Mouse (Mus musculus) forebrain, embryonic 13.5 days (tissue): ENCODE measurements around the gene Pde10a. TPM values are rescaled to one million over a fixed set of nuclear protein-coding genes. Genes with fewer than 3 reads are reported as not detected.

ENCODE experiments used
- ATAC-seq: fragments of 200-750 bp; cut with Nextera tagmentation; 2 replicates; pipeline ENCODE4 v1.8.0; 2017
- H3K27ac ChIP-seq: fragments of 300-500 bp; sonication (generic); 2 replicates; pipeline ENCODE4 v1.5.1; 2015; ENCODE audit warnings: inconsistent platforms, mild to moderate bottlenecking, moderate library complexity
- H3K27me3 ChIP-seq: fragments of 300-500 bp; sonication (generic); 2 replicates; pipeline ENCODE4 v1.6.1; 2015; ENCODE audit warnings: mild to moderate bottlenecking, inconsistent platforms
- H3K36me3 ChIP-seq: fragments of 300-500 bp; sonication (generic); 2 replicates; pipeline ENCODE4 v1.6.1; 2015; ENCODE audit warnings: mild to moderate bottlenecking, inconsistent platforms; ENCODE audit not compliant: poor library complexity, severe bottlenecking
- H3K4me1 ChIP-seq: fragments of 300-500 bp; sonication (generic); 2 replicates; pipeline ENCODE4 v1.6.1; 2015; ENCODE audit warnings: inconsistent platforms
- H3K4me2 ChIP-seq: fragments of 300-500 bp; sonication (generic); 2 replicates; pipeline ENCODE4 v1.6.1; 2015; ENCODE audit warnings: inconsistent platforms, mild to moderate bottlenecking, moderate library complexity
- H3K4me3 ChIP-seq: fragments of 300-500 bp; sonication (generic); 2 replicates; pipeline ENCODE4 v1.5.1; 2015; ENCODE audit warnings: mild to moderate bottlenecking, inconsistent platforms
- H3K9ac ChIP-seq: fragments of 300-500 bp; sonication (generic); 2 replicates; pipeline ENCODE4 v1.6.1; 2015; ENCODE audit warnings: mild to moderate bottlenecking, inconsistent platforms
- H3K9me3 ChIP-seq: fragments of 300-500 bp; sonication (generic); replicated peaks from 2 replicates; pipeline ENCODE4 v1.6.1; 2016; ENCODE audit warnings: inconsistent platforms
- WGBS: fragments of 180-500 bp; shearing (Covaris S2); methylation state at CpG from one replicate; pipeline ENCODE4 v1.1.7; 2015; 5-methylcytosine and 5-hydroxymethylcytosine counted together
- polyA plus RNA-seq: library from polyadenylated mRNA; unstranded; fragments of >200 nt; fragmentation: Nextera tagmentation; extraction: Ambion mirVana; gene quantifications from 2 replicates; pipeline ENCODE4 v1.2.1, GENCODE M21; 2015

Gene Pde10a
- polyA plus RNA-seq, 1 experiment from 2014 or later: 13.4 TPM

DNA sequence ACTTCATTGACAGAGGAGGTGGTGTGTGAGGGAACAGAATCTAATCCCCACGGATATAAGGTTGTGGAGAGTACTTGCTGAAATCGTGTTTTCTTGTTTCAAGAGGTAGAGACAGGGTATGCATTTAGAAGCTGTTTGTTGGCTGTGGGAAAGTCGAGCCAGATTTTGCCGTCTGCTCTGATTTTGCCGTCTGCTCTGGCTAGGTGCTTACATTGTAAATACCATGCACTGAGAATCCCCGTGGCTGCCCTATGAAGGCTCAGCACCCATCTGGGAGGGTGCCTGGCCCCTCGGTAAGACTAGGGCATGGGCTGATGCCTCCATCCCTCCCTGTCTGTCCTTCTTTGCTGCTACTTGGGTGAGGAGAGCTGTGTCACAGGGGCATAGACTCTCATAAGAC, 298.4 kb downstream of the Pde10a start:
- Histone ChIP-seq H3K4me1 (0 out of 2 replicates have a peak, but pooled peaks cover 6% of the 10 kb centered on the region), H3K9me3 (no peaks in the 10 kb centered on the region), H3K27ac (no peak overlapping the region), H3K4me3 (no peak overlapping the region), H3K27me3 (no peaks in the 10 kb centered on the region), H3K36me3 (0 out of 2 replicates have a peak, but pooled peaks cover 5% of the 10 kb centered on the region), H3K4me2 (no peak overlapping the region), H3K9ac (no peak overlapping the region)
- 83% methylated on average over 7 of the region's 7 CpGs for WGBS
- no peak for ATAC-seq

- no peak overlapping the region for H3K27ac ChIP-seq
- no peaks in the 10 kb centered on the region for H3K27me3 ChIP-seq
- WGBS: 78% methylated on average over 9 of the region's 9 CpGs
- 0 out of 2 replicates have a peak, but pooled peaks cover 10% of the 10 kb centered on the region for H3K4me1 ChIP-seq
- ATAC-seq: no peak
- no peak overlapping the region for H3K4me3 ChIP-seq
- no peak overlapping the region for H3K4me2 ChIP-seq
- H3K9me3 ChIP-seq: no peaks in the 10 kb centered on the region
- no peaks in the 10 kb centered on the region for H3K36me3 ChIP-seq
- H3K9ac ChIP-seq: no peak overlapping the region
These were observed 302.0 kb downstream of the Pde10a start for GRCm38 (mm10) chr17:8827204-8827603.

- no peaks in the 10 kb centered on the region for H3K9me3 ChIP-seq
- no peaks in the 10 kb centered on the region for H3K27me3 ChIP-seq
- 76% methylated on average over 5 of the region's 5 CpGs for WGBS
- ATAC-seq: no peak
- H3K9ac ChIP-seq: no peak overlapping the region
- H3K27ac ChIP-seq: no peak overlapping the region
- H3K36me3 ChIP-seq: no peaks in the 10 kb centered on the region
- no peak overlapping the region for H3K4me2 ChIP-seq
- H3K4me3 ChIP-seq: no peak overlapping the region
- H3K4me1 ChIP-seq: 0 out of 2 replicates have a peak, but pooled peaks cover 10% of the 10 kb centered on the region
These were observed 305.8 kb downstream of the Pde10a start for GRCm38 (mm10) chr17:8831001-8831400.

DNA sequence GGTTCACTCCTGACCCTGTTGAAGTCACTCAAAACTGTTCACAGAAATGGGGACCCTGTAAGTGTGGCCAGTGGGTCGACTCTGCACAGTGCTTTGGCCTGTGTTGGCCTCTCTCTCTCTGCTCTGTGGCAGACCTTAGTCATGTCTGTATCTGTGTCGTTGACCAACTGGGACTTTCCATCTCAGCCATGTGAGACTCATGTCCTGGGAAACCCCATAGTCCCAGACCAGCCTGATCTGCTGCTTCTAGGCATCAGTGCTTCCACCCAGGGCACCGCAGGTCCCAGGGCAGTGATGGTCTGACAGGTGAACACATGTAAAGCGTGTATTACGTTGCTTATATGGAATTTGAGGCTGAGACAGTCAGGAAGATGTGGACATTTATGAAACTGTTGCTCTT, 311.1 kb downstream of the Pde10a start:
- no peak overlapping the region for H3K27ac ChIP-seq
- H3K4me2 ChIP-seq: no peak overlapping the region
- no peaks in the 10 kb centered on the region for H3K9me3 ChIP-seq
- 93% methylated on average over 5 of the region's 5 CpGs for WGBS
- no peaks in the 10 kb centered on the region for H3K27me3 ChIP-seq
- H3K36me3 ChIP-seq: no peaks in the 10 kb centered on the region
- peaks cover 27% of the 10 kb centered on the region for H3K4me1 ChIP-seq
- no peak overlapping the region for H3K9ac ChIP-seq
- no peak for ATAC-seq
- no peak overlapping the region for H3K4me3 ChIP-seq

DNA sequence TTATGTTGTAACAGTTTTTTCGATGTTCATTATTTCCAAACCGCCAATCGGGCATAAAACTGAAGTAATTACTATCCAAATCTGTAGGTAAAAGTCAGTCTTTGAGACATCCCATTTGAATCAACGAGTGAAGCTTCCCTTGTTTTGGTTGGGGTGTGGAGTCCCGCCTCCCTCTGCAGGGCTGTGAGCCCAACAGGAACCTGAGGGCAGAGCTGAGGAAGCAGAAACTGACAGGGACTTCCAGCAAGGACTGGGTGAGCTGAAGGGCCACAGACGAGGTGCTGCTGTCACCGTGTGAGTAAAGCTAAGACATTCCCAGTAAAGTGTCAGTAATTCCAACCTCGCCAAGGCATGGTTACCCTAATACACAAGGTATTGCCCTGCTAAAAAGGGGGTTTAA, 313.1 kb downstream of the Pde10a start:
- H3K4me2 ChIP-seq: no peak overlapping the region
- no peak for ATAC-seq
- H3K9me3 ChIP-seq: no peaks in the 10 kb centered on the region
- H3K9ac ChIP-seq: no peak overlapping the region
- H3K27me3 ChIP-seq: no peaks in the 10 kb centered on the region
- H3K27ac ChIP-seq: no peak overlapping the region
- H3K4me3 ChIP-seq: no peak overlapping the region
- whole genome bisulfite sequencing: 47% methylated on average over 8 of the region's 8 CpGs
- H3K36me3 ChIP-seq: no peaks in the 10 kb centered on the region
- peaks cover 46% of the 10 kb centered on the region for H3K4me1 ChIP-seq

DNA sequence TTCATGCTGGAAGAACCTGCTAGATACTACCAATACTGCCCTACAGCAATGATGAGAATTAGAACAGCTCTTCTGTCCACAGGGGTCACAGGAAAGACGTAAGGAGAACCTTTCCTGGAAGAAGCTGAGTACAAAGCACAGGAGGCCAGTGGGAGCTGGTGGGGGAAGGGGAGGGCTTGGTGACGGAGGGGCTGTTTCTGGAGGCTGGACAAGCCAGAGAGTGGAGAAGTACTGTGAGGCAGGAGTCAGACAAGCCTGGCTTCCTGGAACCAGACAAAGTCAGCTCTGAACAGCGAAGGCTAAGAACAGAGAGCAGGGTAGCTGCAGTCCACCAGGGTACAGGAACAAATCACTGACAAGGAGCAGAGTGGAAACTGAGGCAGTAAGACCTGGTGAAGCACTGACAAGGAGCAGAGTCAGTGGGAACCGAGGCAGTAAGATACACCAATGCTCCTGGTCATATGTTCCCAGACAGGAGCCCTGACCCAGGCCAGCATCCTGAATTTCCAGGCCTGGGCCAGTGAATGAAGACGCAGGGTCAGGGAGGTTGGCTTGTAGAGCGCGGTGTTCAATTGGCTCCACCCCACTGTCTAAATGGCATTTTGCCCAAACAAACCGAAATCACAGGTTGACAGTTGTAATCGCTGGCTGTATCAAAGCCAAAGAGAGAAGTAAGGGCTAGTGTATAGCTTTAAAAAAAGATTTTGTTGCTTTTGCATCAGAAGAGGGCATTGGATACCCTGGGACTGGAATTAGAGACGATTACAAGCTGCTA, 314.3 kb downstream of the Pde10a start:
- no peak overlapping the region for H3K27ac ChIP-seq
- H3K4me2 ChIP-seq: no peak overlapping the region
- 72% methylated on average over 10 of the region's 10 CpGs for WGBS
- H3K9ac ChIP-seq: no peak overlapping the region
- H3K27me3 ChIP-seq: no peaks in the 10 kb centered on the region
- no peaks in the 10 kb centered on the region for H3K36me3 ChIP-seq
- H3K9me3 ChIP-seq: no peaks in the 10 kb centered on the region
- no peak for ATAC-seq
- peaks cover 46% of the 10 kb centered on the region for H3K4me1 ChIP-seq
- no peak overlapping the region for H3K4me3 ChIP-seq

DNA sequence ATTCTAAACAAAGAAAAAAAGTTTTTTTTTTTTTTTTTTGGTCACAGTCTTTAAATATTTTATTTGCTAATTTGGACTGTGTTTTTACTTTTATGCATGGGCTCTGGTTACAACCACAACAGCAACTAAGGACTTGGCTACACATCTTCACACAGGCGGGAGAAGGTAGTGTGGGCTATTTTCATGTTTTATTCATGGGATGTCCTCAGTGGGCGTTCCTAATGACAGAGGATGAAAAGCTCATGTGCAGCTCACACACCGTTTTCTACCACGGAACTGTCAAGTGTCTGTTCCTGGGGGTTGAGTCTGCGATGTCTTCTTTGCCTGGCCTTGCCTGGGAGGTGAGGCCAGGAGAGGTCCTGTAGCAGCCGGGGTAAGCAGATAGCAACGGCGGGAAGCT, 315.9 kb downstream of the Pde10a start:
- Histone ChIP-seq H3K36me3 (no peaks in the 10 kb centered on the region), H3K4me3 (no peak overlapping the region), H3K4me2 (no peak overlapping the region), H3K27me3 (no peaks in the 10 kb centered on the region), H3K4me1 (peaks cover 46% of the 10 kb centered on the region), H3K9me3 (no peaks in the 10 kb centered on the region), H3K27ac (no peak overlapping the region), H3K9ac (no peak overlapping the region)
- no peak for ATAC-seq
- 31% methylated on average over 8 of the region's 8 CpGs for WGBS

- Histone ChIP-seq H3K27me3 (no peaks in the 10 kb centered on the region), H3K4me2 (no peak overlapping the region), H3K9me3 (no peaks in the 10 kb centered on the region), H3K27ac (peak overlapping the region; percentile 59), H3K4me1 (peaks cover 47% of the 10 kb centered on the region), H3K4me3 (no peak overlapping the region), H3K36me3 (no peaks in the 10 kb centered on the region), H3K9ac (no peak overlapping the region)
- ATAC-seq: no peak
- 71% methylated on average over 8 of the region's 8 CpGs for WGBS
These were observed 316.8 kb downstream of the Pde10a start for GRCm38 (mm10) chr17:8841897-8842540.

GRCm38 (mm10) chr17:8842662-8843061, 317.5 kb downstream of the Pde10a start:
- 46% methylated on average over 4 of the region's 4 CpGs for WGBS
- ATAC-seq: no peak
- Histone ChIP-seq H3K36me3 (no peaks in the 10 kb centered on the region), H3K4me3 (no peak overlapping the region), H3K9me3 (no peaks in the 10 kb centered on the region), H3K27me3 (no peaks in the 10 kb centered on the region), H3K27ac (no peak overlapping the region), H3K4me1 (peaks cover 49% of the 10 kb centered on the region), H3K9ac (no peak overlapping the region), H3K4me2 (no peak overlapping the region)

DNA sequence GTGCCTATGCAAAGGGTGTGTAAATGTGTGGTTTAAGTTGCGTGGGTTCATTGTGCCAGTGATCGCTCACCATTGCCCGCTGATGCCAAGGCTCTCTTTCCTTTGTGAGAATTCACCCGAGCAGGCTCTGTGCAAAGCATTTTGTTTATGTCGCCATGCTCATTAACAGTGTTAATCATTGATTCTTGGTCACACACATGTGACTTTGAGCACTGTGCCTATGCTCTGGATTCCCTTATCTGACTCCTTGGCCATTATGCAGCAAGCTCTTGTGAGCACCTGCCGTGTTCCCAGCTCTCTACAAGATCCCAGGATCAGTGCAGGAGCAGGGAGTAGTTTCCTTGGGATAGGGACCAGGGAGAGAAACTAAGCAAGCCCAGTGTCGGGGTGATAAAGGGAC, 318.8 kb downstream of the Pde10a start:
- no peak for ATAC-seq
- no peaks in the 10 kb centered on the region for H3K36me3 ChIP-seq
- no peaks in the 10 kb centered on the region for H3K9me3 ChIP-seq
- WGBS: 78% methylated on average over 7 of the region's 7 CpGs
- H3K4me3 ChIP-seq: no peak overlapping the region
- no peak overlapping the region for H3K4me2 ChIP-seq
- no peaks in the 10 kb centered on the region for H3K27me3 ChIP-seq
- H3K9ac ChIP-seq: no peak overlapping the region
- peaks cover 43% of the 10 kb centered on the region for H3K4me1 ChIP-seq
- H3K27ac ChIP-seq: no peak overlapping the region

DNA sequence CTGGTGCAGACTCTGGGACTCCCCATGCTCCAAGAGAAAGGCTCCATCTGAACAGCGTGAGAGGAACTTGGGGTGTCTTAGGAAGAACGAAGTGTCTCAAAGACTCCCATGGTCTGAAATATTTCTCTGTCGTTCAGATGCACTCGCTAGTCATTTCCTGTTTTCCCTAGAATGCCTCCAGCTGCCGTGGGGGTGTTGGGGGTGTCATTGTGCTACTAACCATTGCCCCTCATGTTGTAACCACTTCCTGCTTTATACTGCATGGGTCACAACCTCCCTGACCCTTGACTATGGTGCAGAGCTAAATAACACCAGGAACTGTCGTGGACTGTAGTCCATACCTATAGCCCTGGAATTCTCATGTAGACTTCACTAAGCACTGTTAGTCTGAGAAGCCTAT, 321.3 kb downstream of the Pde10a start:
- Histone ChIP-seq H3K36me3 (no peaks in the 10 kb centered on the region), H3K4me1 (peaks cover 26% of the 10 kb centered on the region), H3K27ac (no peak overlapping the region), H3K27me3 (no peaks in the 10 kb centered on the region), H3K9me3 (no peaks in the 10 kb centered on the region), H3K4me3 (no peak overlapping the region), H3K9ac (no peak overlapping the region), H3K4me2 (no peak overlapping the region)
- 84% methylated on average over 6 of the region's 6 CpGs for WGBS
- ATAC-seq: no peak

DNA sequence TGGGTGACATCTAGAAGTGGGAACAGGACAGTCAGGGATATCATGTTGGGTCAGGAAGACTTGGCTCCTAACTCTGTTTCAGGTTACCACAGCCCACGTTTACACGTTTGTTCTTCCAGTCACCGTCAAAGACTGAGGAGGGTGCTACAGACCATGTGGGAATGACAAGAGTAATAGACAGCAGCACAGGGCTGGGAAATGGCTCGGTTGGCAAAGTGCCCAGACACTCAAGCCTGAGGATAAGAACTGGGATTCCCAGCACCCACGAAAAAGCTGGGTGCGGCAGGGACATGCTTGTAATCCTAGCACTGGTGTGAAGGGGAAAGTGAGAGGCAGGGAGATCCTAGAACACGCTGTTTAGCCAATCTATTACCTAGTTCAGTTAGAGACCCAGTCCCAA, 322.4 kb downstream of the Pde10a start:
- Histone ChIP-seq H3K27ac (no peak overlapping the region), H3K9me3 (no peaks in the 10 kb centered on the region), H3K9ac (no peak overlapping the region), H3K4me2 (no peak overlapping the region), H3K4me3 (no peak overlapping the region), H3K27me3 (no peaks in the 10 kb centered on the region), H3K36me3 (no peaks in the 10 kb centered on the region), H3K4me1 (peaks cover 15% of the 10 kb centered on the region)
- 70% methylated on average over 7 of the region's 7 CpGs for WGBS
- peak; percentile 48; the same call in 1 of the 2 replicates for ATAC-seq
